ENCODE assay signal across 19 mouse cellular contexts in the genomic region with DNA sequence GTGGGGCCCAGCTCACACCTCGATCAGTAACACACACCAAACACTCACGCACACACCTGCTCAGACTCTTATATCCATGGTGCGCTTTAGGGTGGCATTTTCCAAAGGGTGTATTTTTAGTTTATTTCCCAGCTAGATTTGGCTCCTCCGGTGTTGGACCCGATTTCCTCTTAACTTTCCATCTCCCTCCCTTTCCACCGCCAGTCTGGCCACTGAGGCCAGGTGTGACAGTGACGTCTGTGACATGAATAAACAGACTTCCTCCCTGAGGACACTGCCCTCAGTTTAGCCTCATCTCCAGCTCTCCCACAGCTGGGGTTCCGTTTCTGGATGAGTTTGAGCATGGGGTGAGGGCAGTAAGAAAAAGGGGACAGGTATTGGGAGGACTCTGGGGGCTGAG. TPM values are rescaled to one million over a fixed set of nuclear protein-coding genes. Genes with fewer than 3 reads are reported as not detected.
DNase-seq lines count a peak whose midpoint lies in the region; ATAC-seq lines count a peak whose summit lies in the region.
"Had no signal": no experiment of that assay in that cellular context is flagged by ENCODE, and none has a peak within 500 bp of the region (broad histone marks: within the 10 kb centered on the region; RNA-seq: fewer than 3 reads in every experiment).

No protein-coding gene starts in this region.

- H3K27me3 ChIP-seq in heart, embryonic 14.5 days (ENCODE audit: control insufficient read depth, insufficient read depth, low read length): no peaks in the 10 kb centered on the region
- no peaks in the 10 kb centered on the region for H3K27me3 ChIP-seq in kidney, embryonic 15.5 days
- H3K27me3 ChIP-seq in lung, embryonic 16.5 days (ENCODE audit: control insufficient read depth, insufficient read depth, low read depth, low read length): no peaks in the 10 kb centered on the region
- H3K27me3 ChIP-seq: embryonic facial prominence, embryonic 15.5 days; hindbrain, embryonic 12.5 days had no signal

- no peak overlapping the region for H3K4me3 ChIP-seq in heart, embryonic 14.5 days (ENCODE audit: control insufficient read depth in 1 of 2, insufficient read depth in 1 of 2, low read depth in 1 of 2, low read length in 2 of 2)
- no peak overlapping the region for H3K4me3 ChIP-seq in kidney, embryonic 15.5 days (replicated peaks)
- H3K4me3 ChIP-seq in lung, embryonic 16.5 days (ENCODE audit: low read length): no peak overlapping the region
- H3K4me3 ChIP-seq: embryonic facial prominence, embryonic 15.5 days; hindbrain, embryonic 12.5 days had no signal

- H3K4me2 ChIP-seq in heart, embryonic 14.5 days (ENCODE audit: low read length): peak overlapping the region; percentile 18; the same call in 1 of the 2 replicates
- H3K4me2 ChIP-seq in kidney, embryonic 15.5 days: no peak overlapping the region
- no peak overlapping the region for H3K4me2 ChIP-seq in lung, embryonic 16.5 days (ENCODE audit: low read depth, low read length)
- H3K4me2 ChIP-seq: embryonic facial prominence, embryonic 15.5 days; hindbrain, embryonic 12.5 days had no signal

- no peaks in the 10 kb centered on the region for H3K9me3 ChIP-seq in heart, embryonic 14.5 days (ENCODE audit: control insufficient read depth, low read length)
- no peaks in the 10 kb centered on the region for H3K9me3 ChIP-seq in kidney, embryonic 15.5 days (replicated peaks)
- no peaks in the 10 kb centered on the region for H3K9me3 ChIP-seq in lung, embryonic 16.5 days (ENCODE audit: control insufficient read depth, low read length)
- H3K9me3 ChIP-seq: embryonic facial prominence, embryonic 15.5 days; hindbrain, embryonic 12.5 days had no signal

- peaks cover 10 to 14% of the 10 kb centered on the region in 2 experiments for H3K4me1 ChIP-seq in heart, embryonic 14.5 days (ENCODE audit: control insufficient read depth in 2 of 2, insufficient read depth in 2 of 2, low read length in 2 of 2)
- peaks cover 53% of the 10 kb centered on the region for H3K4me1 ChIP-seq in kidney, embryonic 15.5 days
- H3K4me1 ChIP-seq in lung, embryonic 16.5 days (replicated peaks; ENCODE audit: control insufficient read depth, insufficient read depth, low read length): 0 out of 2 replicates have a peak, but pooled peaks cover 5% of the 10 kb centered on the region

- H3K36me3 ChIP-seq in heart, embryonic 14.5 days (ENCODE audit: control insufficient read depth, insufficient read depth, low read length): no peaks in the 10 kb centered on the region
- H3K36me3 ChIP-seq in kidney, embryonic 15.5 days: no peaks in the 10 kb centered on the region
- no peaks in the 10 kb centered on the region for H3K36me3 ChIP-seq in lung, embryonic 16.5 days (ENCODE audit: control insufficient read depth, insufficient read depth, low read length)
- H3K36me3 ChIP-seq: embryonic facial prominence, embryonic 15.5 days; hindbrain, embryonic 12.5 days had no signal

- no peak for ATAC-seq in heart, embryonic 14.5 days (ENCODE audit: insufficient number of reproducible peaks, insufficient read depth, low FRiP score, low read depth)
- no peak for ATAC-seq in kidney, embryonic 15.5 days (replicated peaks; ENCODE audit: low FRiP score)
- 0 out of 2 replicates have a peak, but pooled peaks have one; percentile 23 for ATAC-seq in lung, embryonic 16.5 days (ENCODE audit: low read depth)
- ATAC-seq: forebrain, postnatal 0 days had no signal

- DNase-seq in heart, postnatal 14 days: no peak
- DNase-seq in kidney, adult 9 months: no peak
- DNase-seq in lung, postnatal 14 days: no peak
- no peak for DNase-seq in cerebellum, adult 9-11 months
- DNase-seq: B cell, adult 2 months; cerebellum, adult 18-20 months; cerebellum, postnatal 36 days; forebrain, postnatal 0 days; kidney, postnatal 10 days; layer of hippocampus, adult 9-11 months; lung, adult 18-20 months; lung, postnatal 36 days; retina, postnatal 1 day; right cerebral cortex, postnatal 4 days had no signal

- H3K27ac ChIP-seq in heart, embryonic 14.5 days (replicated peaks in 1 of 2; ENCODE audit: control insufficient read depth in 1 of 2, insufficient read depth in 1 of 2, low read depth in 2 of 2, low read length in 2 of 2): no peak overlapping the region
- H3K27ac ChIP-seq in kidney, embryonic 15.5 days: peak overlapping the region; percentile 41; the same call in 1 of the 2 replicates
- H3K27ac ChIP-seq in lung, embryonic 16.5 days (ENCODE audit: low read length): no peak overlapping the region
- H3K27ac ChIP-seq: embryonic facial prominence, embryonic 15.5 days; hindbrain, embryonic 12.5 days had no signal

- H3K9ac ChIP-seq in heart, embryonic 14.5 days (ENCODE audit: low read length): peak overlapping the region; percentile 12; the same call in 1 of the 2 replicates
- H3K9ac ChIP-seq in kidney, embryonic 15.5 days: no peak overlapping the region
- H3K9ac ChIP-seq in lung, embryonic 16.5 days (ENCODE audit: low read length): no peak overlapping the region
- H3K9ac ChIP-seq: embryonic facial prominence, embryonic 15.5 days; forebrain, postnatal 0 days; hindbrain, embryonic 12.5 days had no signal

- 66% methylated on average over 8 of the region's 8 CpGs for WGBS in heart, embryonic 14.5 days
- 61% methylated on average over 8 of the region's 8 CpGs for WGBS in kidney, embryonic 15.5 days
- whole genome bisulfite sequencing in lung, embryonic 16.5 days: 60% methylated on average over 8 of the region's 8 CpGs

- intact Hi-C loops in heart, postnatal 14 days (cut with DNase I): no loop called here

RNA-seq across cellular contexts. Expression of a gene that starts 52.8 kb away (rescaled TPM):
- 25.9 and 28.7 TPM in 2 replicates for polyA plus RNA-seq in heart, embryonic 14.5 days (2014; fragmentation: Nextera tagmentation; extraction: Ambion mirVana)
- total RNA-seq in heart, postnatal 14 days (2021): 100 to 1,000 TPM; 173 to 177 TPM
- polyA plus RNA-seq in kidney, embryonic 15.5 days (2015; fragmentation: Nextera tagmentation; extraction: Ambion mirVana): 38.6 and 39.0 TPM in 2 replicates
- 73.2 and 79.8 TPM in 2 replicates for polyA plus RNA-seq in lung, embryonic 16.5 days (2015; fragmentation: Nextera tagmentation; extraction: Ambion mirVana)
